Comparison of ENCODE assay signal across 22 mouse cellular contexts in genomic region chr2:26280594-26280993, GRCm38 (mm10). TPM values are rescaled to one million over a fixed set of nuclear protein-coding genes. Genes with fewer than 3 reads are reported as not detected.
DNase-seq lines count a peak whose midpoint lies in the region; ATAC-seq and TF ChIP-seq lines count a peak whose summit lies in the region.
"Had no signal": no experiment of that assay in that cellular context is flagged by ENCODE, and none has a peak within 500 bp of the region (broad histone marks: within the 10 kb centered on the region; RNA-seq: fewer than 3 reads in every experiment).

No protein-coding gene starts in this region.

- no peaks in the 10 kb centered on the region for H3K36me3 ChIP-seq in midbrain, embryonic 10.5 days
- H3K36me3 ChIP-seq in midbrain, embryonic 13.5 days = no peaks in the 10 kb centered on the region
- H3K36me3 ChIP-seq: embryonic facial prominence, embryonic 10.5 days; forebrain, embryonic 15.5 days; heart, embryonic 15.5 days had no signal

- no peaks in the 10 kb centered on the region for H3K4me1 ChIP-seq in midbrain, embryonic 10.5 days
- H3K4me1 ChIP-seq in midbrain, embryonic 13.5 days (replicated peaks) = 0 out of 2 replicates have a peak, but pooled peaks cover 3% of the 10 kb centered on the region
- H3K4me1 ChIP-seq: heart, embryonic 15.5 days had no signal

- 78% methylated on average over 11 of the region's 11 CpGs for WGBS in midbrain, embryonic 10.5 days
- WGBS in midbrain, embryonic 13.5 days = 74% methylated on average over 11 of the region's 11 CpGs

- no peak for TF ChIP-seq CTCF in gastrocnemius, adult 2 months (IDR thresholded peaks at IDR 0.05)

- no peak overlapping the region for H3K9ac ChIP-seq in midbrain, embryonic 13.5 days (replicated peaks)
- H3K9ac ChIP-seq: forebrain, embryonic 15.5 days; heart, embryonic 15.5 days; hindbrain, embryonic 14.5 days had no signal

- intact Hi-C loops in gastrocnemius, adult 2 months (cut with DNase I) = no loop called here

- ATAC-seq in midbrain, embryonic 13.5 days = no peak
- ATAC-seq: activated CD4-positive, CD25-positive, alpha-beta regulatory T cell, adult 4 months; forebrain, embryonic 15.5 days; intestine, embryonic 16.5 days; Patski had no signal

- H3K4me3 ChIP-seq in gastrocnemius, adult 2 months = no peak overlapping the region
- H3K4me3 ChIP-seq in midbrain, embryonic 10.5 days = no peak overlapping the region
- no peak overlapping the region for H3K4me3 ChIP-seq in midbrain, embryonic 13.5 days (replicated peaks)
- H3K4me3 ChIP-seq: embryonic facial prominence, embryonic 10.5 days; forebrain, embryonic 15.5 days; heart, adult 2 months; heart, embryonic 15.5 days had no signal

- H3K4me2 ChIP-seq in midbrain, embryonic 13.5 days (replicated peaks) = no peak overlapping the region
- H3K4me2 ChIP-seq: forebrain, embryonic 15.5 days; heart, embryonic 11.5 days; heart, embryonic 15.5 days; hindbrain, embryonic 14.5 days had no signal

- no peak overlapping the region for H3K27ac ChIP-seq in gastrocnemius, adult 2 months
- peak overlapping the region; percentile 19; the same call in 1 of the 2 replicates for H3K27ac ChIP-seq in midbrain, embryonic 10.5 days (replicated peaks)
- no peak overlapping the region for H3K27ac ChIP-seq in midbrain, embryonic 13.5 days
- H3K27ac ChIP-seq: embryonic facial prominence, embryonic 10.5 days; forebrain, embryonic 15.5 days; heart, adult 2 months; heart, embryonic 15.5 days; hindbrain, embryonic 14.5 days had no signal

- H3K9me3 ChIP-seq in midbrain, embryonic 10.5 days (replicated peaks) = no peaks in the 10 kb centered on the region
- no peaks in the 10 kb centered on the region for H3K9me3 ChIP-seq in midbrain, embryonic 13.5 days
- H3K9me3 ChIP-seq: embryonic facial prominence, embryonic 10.5 days; forebrain, embryonic 15.5 days; heart, embryonic 15.5 days had no signal

- H3K27me3 ChIP-seq in midbrain, embryonic 10.5 days (ENCODE audit: low read depth, poor library complexity, severe bottlenecking) = no peaks in the 10 kb centered on the region
- H3K27me3 ChIP-seq in midbrain, embryonic 13.5 days = no peaks in the 10 kb centered on the region
- H3K27me3 ChIP-seq: forebrain, embryonic 15.5 days; heart, embryonic 15.5 days had no signal

- peak; percentile 38 to 46 for DNase-seq in adrenal gland, adult (ENCODE audit: inconsistent age in 2 of 2, low spot score in 1 of 2)
- DNase-seq in adrenal gland, postnatal 25 days = no peak
- peak; percentile 30 for DNase-seq in gastrocnemius, adult 2 months
- no peak for DNase-seq in gastrocnemius, postnatal 10 days
- no peak for DNase-seq in midbrain, embryonic 10.5 days (ENCODE audit: low spot score)
- DNase-seq in testis, postnatal 14 days (ENCODE audit: low spot score) = peak; percentile 68
- DNase-seq in yolk sac, embryonic 10.5 days (ENCODE audit: low spot score) = no peak
- DNase-seq: B cell, adult 2 months; cerebellum, adult 2 months; heart, adult 2 months; kidney, adult 8-10 months had no signal

RNA-seq across cellular contexts. Expression of gene Ccdc187, which starts 13.8 kb away (rescaled TPM):
- 0.62 and 1.5 TPM in 2 replicates for total RNA-seq in adrenal gland, postnatal 25 days (2021)
- total RNA-seq in gastrocnemius, adult 2 months (2021) = not detected
- total RNA-seq in gastrocnemius, postnatal 10 days (2021) = under 1 TPM; 0.09 to 0.14 TPM
- 0.02 and 0.07 TPM in 2 replicates for polyA plus RNA-seq in midbrain, embryonic 10.5 days (2016; fragmentation: Nextera tagmentation; extraction: Ambion mirVana)
- polyA plus RNA-seq in midbrain, embryonic 13.5 days (2015; fragmentation: Nextera tagmentation; extraction: Ambion mirVana) = 0.17 and 0.23 TPM in 2 replicates
- total RNA-seq: gastrocnemius, adult 18-20 months; MEL had no signal
- polyA plus RNA-seq: activated CD4-positive, CD25-positive, alpha-beta regulatory T cell, adult 4 months had no signal

RNA-seq across cellular contexts. Expression of gene Gpsm1, which starts 34.7 kb away (rescaled TPM):
- 17.5 and 17.7 TPM in 2 replicates for total RNA-seq in adrenal gland, postnatal 25 days (2021)
- total RNA-seq in gastrocnemius, adult 2 months (2021) = 1 to 10 TPM; 2.3 to 2.6 TPM
- 10 to 100 TPM; 12.9 to 16.6 TPM for total RNA-seq in gastrocnemius, postnatal 10 days (2021)
- 87.6 and 103 TPM in 2 replicates for polyA plus RNA-seq in midbrain, embryonic 10.5 days (2016; fragmentation: Nextera tagmentation; extraction: Ambion mirVana)
- polyA plus RNA-seq in midbrain, embryonic 13.5 days (2015; fragmentation: Nextera tagmentation; extraction: Ambion mirVana) = 147 and 162 TPM in 2 replicates

RNA-seq across cellular contexts. Expression of gene Qsox2, which starts 43.3 kb away (rescaled TPM):
- 17.5 and 19.7 TPM in 2 replicates for total RNA-seq in adrenal gland, postnatal 25 days (2021)
- 1 to 10 TPM; 3.0 to 3.9 TPM for total RNA-seq in gastrocnemius, adult 2 months (2021)
- 1 to 10 TPM; 5.9 to 7.6 TPM for total RNA-seq in gastrocnemius, postnatal 10 days (2021)
- polyA plus RNA-seq in midbrain, embryonic 10.5 days (2016; fragmentation: Nextera tagmentation; extraction: Ambion mirVana) = 21.0 and 21.3 TPM in 2 replicates
- 15.4 and 15.7 TPM in 2 replicates for polyA plus RNA-seq in midbrain, embryonic 13.5 days (2015; fragmentation: Nextera tagmentation; extraction: Ambion mirVana)

Comparison
In these comparisons a context has a peak if more than half of its experiments do, and no peak if none do; other contexts are left out.
1. DNase-seq: peak in adrenal gland, adult (2 of 2), gastrocnemius, adult 2 months (single experiment) and testis, postnatal 14 days (single experiment); none in adrenal gland, postnatal 25 days (single experiment), gastrocnemius, postnatal 10 days (single experiment), midbrain, embryonic 10.5 days (single experiment) and yolk sac, embryonic 10.5 days (single experiment).